8 mouse cellular contexts compared by ENCODE assay signal in the genomic region with DNA sequence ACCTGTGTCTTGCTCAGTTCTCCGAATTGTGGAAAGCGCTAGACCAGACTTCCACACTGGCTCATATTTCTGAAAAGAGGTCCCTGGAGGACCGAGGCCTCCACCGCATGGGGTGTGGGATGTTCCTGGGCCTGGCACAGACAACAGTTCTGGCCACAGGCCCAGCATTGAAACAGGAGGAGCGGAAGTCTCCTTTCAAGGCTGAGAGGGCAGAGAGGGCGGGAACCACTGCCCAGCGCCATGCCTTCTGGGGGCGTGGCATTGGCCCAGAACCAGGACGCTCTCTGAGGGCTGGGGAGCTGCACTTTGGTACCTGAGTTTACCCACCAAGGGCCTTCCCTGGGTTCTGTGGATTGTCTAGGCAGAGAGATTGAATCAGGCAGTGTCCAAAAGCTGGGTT. TPM values are rescaled to one million over a fixed set of nuclear protein-coding genes. Genes with fewer than 3 reads are reported as not detected.
DNase-seq lines count a peak whose midpoint lies in the region; ATAC-seq and TF ChIP-seq lines count a peak whose summit lies in the region.

No protein-coding gene starts in this region.

- peaks cover 13% of the 10 kb centered on the region; the same call in 1 of the 2 replicates for H3K4me1 ChIP-seq in liver, embryonic 11.5 days (replicated peaks; ENCODE audit: control insufficient read depth, insufficient read depth, low read length)
- H3K4me1 ChIP-seq in lung, embryonic 15.5 days, result peaks cover 24% of the 10 kb centered on the region

- H3K36me3 ChIP-seq in liver, embryonic 11.5 days (ENCODE audit: control insufficient read depth, insufficient read depth, low read length), result peaks cover 12% of the 10 kb centered on the region; the same call in 1 of the 2 replicates
- H3K36me3 ChIP-seq in lung, embryonic 15.5 days, result no peaks in the 10 kb centered on the region

- no peak overlapping the region for H3K4me2 ChIP-seq in liver, embryonic 11.5 days
- H3K4me2 ChIP-seq in lung, embryonic 15.5 days, result peak overlapping the region; percentile 1; the same call in 1 of the 2 replicates

- H3K27me3 ChIP-seq in liver, embryonic 11.5 days (replicated peaks; ENCODE audit: control insufficient read depth, insufficient read depth, low read length), result peaks cover 3% of the 10 kb centered on the region
- 0 out of 2 replicates have a peak, but pooled peaks cover 4% of the 10 kb centered on the region for H3K27me3 ChIP-seq in lung, embryonic 15.5 days

- no peak for ATAC-seq in liver, embryonic 11.5 days (replicated peaks; ENCODE audit: low FRiP score)
- ATAC-seq in common myeloid progenitor, adult 5-6 weeks (replicated peaks; ENCODE audit: low read depth, poor library complexity, severe bottlenecking), result peak; percentile 57
- ATAC-seq in hematopoietic stem cell, adult 5-6 weeks (replicated peaks in 1 of 2; ENCODE audit: insufficient read depth in 1 of 2, low FRiP score in 2 of 2, low TSS enrichment in 1 of 2, low read depth in 1 of 2, poor library complexity in 2 of 2, severe bottlenecking in 2 of 2), result peak; percentile 36 to 39; a peak in 3 of 4 replicates
- ATAC-seq in lung, embryonic 15.5 days (ENCODE audit: borderline replicate concordance, extremely low read depth, low FRiP score, low TSS enrichment), result peak; percentile 46; the same call in 1 of the 2 replicates

- intact Hi-C loops in left cerebral cortex, adult 2 months (cut with DNase I), result loop anchor here (2.0 kb wide), 1 partner anchor 37 kb away; no protein-coding TSS in a partner anchor

- TF ChIP-seq CTCF in left cerebral cortex, adult 2 months (IDR thresholded peaks at IDR 0.05), result no peak

- peak; percentile 30 for DNase-seq in liver
- DNase-seq in liver, embryonic 11.5 days (ENCODE audit: low spot score), result no peak
- DNase-seq in testis, postnatal 10 days (ENCODE audit: low spot score), result peak; percentile 92
- DNase-seq in left cerebral cortex, adult 2 months (ENCODE audit: extremely low spot score in 1 of 2, low spot score in 2 of 2), result no peak
- DNase-seq in frontal cortex, postnatal 25 days (ENCODE audit: low spot score in 2 of 2), result no peak

- no peak overlapping the region for H3K9ac ChIP-seq in liver, embryonic 11.5 days (ENCODE audit: low read depth, low read length)
- H3K9ac ChIP-seq in lung, embryonic 15.5 days, result no peak overlapping the region

- H3K9me3 ChIP-seq in liver, embryonic 11.5 days (ENCODE audit: control insufficient read depth, low read length), result no peaks in the 10 kb centered on the region
- no peaks in the 10 kb centered on the region for H3K9me3 ChIP-seq in lung, embryonic 15.5 days

- 82% methylated on average over 9 of the region's 9 CpGs for WGBS in liver, embryonic 11.5 days
- WGBS in lung, embryonic 15.5 days, result 52% methylated on average over 9 of the region's 9 CpGs

- no peak overlapping the region for H3K27ac ChIP-seq in liver, embryonic 11.5 days (ENCODE audit: low read depth, low read length)
- 0 out of 2 replicates have a peak overlapping the region, but pooled peaks have one; percentile 21 for H3K27ac ChIP-seq in lung, embryonic 15.5 days
- no peak overlapping the region for H3K27ac ChIP-seq in left cerebral cortex, adult 2 months

- no peak overlapping the region for H3K4me3 ChIP-seq in liver, embryonic 11.5 days (ENCODE audit: low read depth, low read length)
- no peak overlapping the region for H3K4me3 ChIP-seq in lung, embryonic 15.5 days
- no peak overlapping the region for H3K4me3 ChIP-seq in left cerebral cortex, adult 2 months

RNA-seq across cellular contexts. Expression of gene Ccdc24, which starts 6.3 kb away (rescaled TPM):
- polyA plus RNA-seq in liver, embryonic 11.5 days (2014; fragmentation: Nextera tagmentation; extraction: Ambion mirVana), result 1.1 and 1.5 TPM in 2 replicates
- total RNA-seq in common myeloid progenitor, adult 5-6 weeks (2017), result 0.15 and 0.32 TPM in 2 replicates
- 0.25 TPM in 1 of 2 replicates, not detected in the other for total RNA-seq in hematopoietic stem cell, adult 5-6 weeks (2017)
- polyA plus RNA-seq in lung, embryonic 15.5 days (2015; fragmentation: Nextera tagmentation; extraction: Ambion mirVana), result 0.73 and 1.9 TPM in 2 replicates
- total RNA-seq in left cerebral cortex, adult 2 months (2021), result 1 to 10 TPM in 1 of 2 experiments, under 1 TPM in 1; 0.94 to 1.4 TPM

RNA-seq across cellular contexts. Expression of gene B4galt2, which starts 17.2 kb away (rescaled TPM):
- polyA plus RNA-seq in liver, embryonic 11.5 days (2014; fragmentation: Nextera tagmentation; extraction: Ambion mirVana), result 9.3 and 10.5 TPM in 2 replicates
- 0.34 TPM in 1 of 2 replicates, not detected in the other for total RNA-seq in common myeloid progenitor, adult 5-6 weeks (2017)
- total RNA-seq in hematopoietic stem cell, adult 5-6 weeks (2017), result not detected in 2 replicates
- 16.4 and 16.5 TPM in 2 replicates for polyA plus RNA-seq in lung, embryonic 15.5 days (2015; fragmentation: Nextera tagmentation; extraction: Ambion mirVana)
- total RNA-seq in left cerebral cortex, adult 2 months (2021), result 10 to 100 TPM; 86.7 to 90.6 TPM

RNA-seq across cellular contexts. Expression of gene Atp6v0b, which starts 21.1 kb away (rescaled TPM):
- polyA plus RNA-seq in liver, embryonic 11.5 days (2014; fragmentation: Nextera tagmentation; extraction: Ambion mirVana), result 212 and 229 TPM in 2 replicates
- 54.1 and 85.0 TPM in 2 replicates for total RNA-seq in common myeloid progenitor, adult 5-6 weeks (2017)
- total RNA-seq in hematopoietic stem cell, adult 5-6 weeks (2017), result 65.8 and 93.7 TPM in 2 replicates
- 177 and 185 TPM in 2 replicates for polyA plus RNA-seq in lung, embryonic 15.5 days (2015; fragmentation: Nextera tagmentation; extraction: Ambion mirVana)
- total RNA-seq in left cerebral cortex, adult 2 months (2021), result 100 to 1,000 TPM; 430 to 462 TPM

RNA-seq across cellular contexts. Expression of gene Dph2, which starts 25.7 kb away (rescaled TPM):
- polyA plus RNA-seq in liver, embryonic 11.5 days (2014; fragmentation: Nextera tagmentation; extraction: Ambion mirVana), result 21.9 and 23.1 TPM in 2 replicates
- total RNA-seq in common myeloid progenitor, adult 5-6 weeks (2017), result 6.6 and 7.0 TPM in 2 replicates
- total RNA-seq in hematopoietic stem cell, adult 5-6 weeks (2017), result 6.0 and 9.8 TPM in 2 replicates
- polyA plus RNA-seq in lung, embryonic 15.5 days (2015; fragmentation: Nextera tagmentation; extraction: Ambion mirVana), result 18.2 and 19.3 TPM in 2 replicates
- total RNA-seq in left cerebral cortex, adult 2 months (2021), result 10 to 100 TPM in 1 of 2 experiments, 1 to 10 TPM in 1; 9.1 to 11.4 TPM

RNA-seq across cellular contexts. Expression of gene Slc6a9, which starts 31.8 kb away (rescaled TPM):
- polyA plus RNA-seq in liver, embryonic 11.5 days (2014; fragmentation: Nextera tagmentation; extraction: Ambion mirVana), result 21.7 and 26.3 TPM in 2 replicates
- 0.68 and 1.9 TPM in 2 replicates for total RNA-seq in common myeloid progenitor, adult 5-6 weeks (2017)
- total RNA-seq in hematopoietic stem cell, adult 5-6 weeks (2017), result 1.6 and 8.0 TPM in 2 replicates
- 8.0 and 8.9 TPM in 2 replicates for polyA plus RNA-seq in lung, embryonic 15.5 days (2015; fragmentation: Nextera tagmentation; extraction: Ambion mirVana)
- total RNA-seq in left cerebral cortex, adult 2 months (2021), result 10 to 100 TPM; 34.2 to 35.4 TPM

Comparison
In these comparisons a context has a peak if more than half of its experiments do, and no peak if none do; other contexts are left out.
1. DNase-seq: peak in liver (single experiment) and testis, postnatal 10 days (single experiment); none in liver, embryonic 11.5 days (single experiment), left cerebral cortex, adult 2 months (0 of 2) and frontal cortex, postnatal 25 days (0 of 2).
2. RNA of gene B4galt2, which starts 17.2 kb away (total RNA-seq): 86.7 to 90.6 TPM in left cerebral cortex, adult 2 months; 0.34 TPM in common myeloid progenitor, adult 5-6 weeks and not detected in hematopoietic stem cell, adult 5-6 weeks; every median in the first group is over 10 times any median in the second.